Mouse (Mus musculus) heart, adult 18-20 months (tissue): ENCODE results near the gene Vdr. TPM values are rescaled to one million over a fixed set of nuclear protein-coding genes. Genes with fewer than 3 reads are reported as not detected.
A peak's percentile ranks its signal among the peaks of the same experiment; 100 is the strongest.

Source experiments
- DNase-seq, 2 experiments: peaks; one replicate each; pipeline ENCODE4 v3.0.0; 2021 to 2022; ENCODE audit warnings: mixed read lengths in 1 of 2
- total RNA-seq, 2 experiments: library from RNA; stranded (reverse); gene quantifications; 2 replicates each; pipeline ENCODE4 v1.2.3; 2021

Vdr gene
- total RNA-seq, 2 experiments from 2014 or later: 2.4 to 3.4 TPM

GRCm38 (mm10) chr15:97809942-97810341, 100.5 kb downstream of the Vdr start:
- peak in 1 of 2 experiments; percentile 68 for DNase-seq

- no peak for DNase-seq
Measured at GRCm38 (mm10) chr15:97809206-97809605, 101.2 kb downstream of the Vdr start.

GRCm38 (mm10) chr15:97808532-97808931, 101.9 kb downstream of the Vdr start:
- DNase-seq: no peak

DNA sequence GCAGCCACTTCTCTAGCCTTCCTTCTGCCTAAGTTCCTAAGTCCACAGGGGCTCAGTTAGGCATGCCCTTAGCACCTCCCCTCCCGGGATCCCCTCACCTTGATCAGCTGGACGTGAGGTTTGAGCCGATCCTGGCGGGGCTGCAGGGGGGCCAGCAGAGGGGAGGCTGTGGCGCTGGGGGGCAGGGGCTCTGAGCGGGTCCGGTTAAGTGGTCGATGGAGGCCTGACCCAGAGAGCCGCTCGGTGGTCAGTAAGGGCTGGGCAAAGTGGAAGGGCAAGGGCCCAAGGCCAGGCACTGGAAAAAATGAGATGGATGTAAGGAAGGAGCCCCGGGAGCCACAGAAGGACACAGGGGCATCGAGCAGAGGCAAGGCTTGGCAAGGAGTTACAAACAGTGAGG, 102.6 kb downstream of the Vdr start:
- DNase-seq: no peak

Other genes with a start within 250 kb of the Vdr start
- 10 to 100 TPM; 14.5 to 15.7 TPM for gene Rpap3, start 204.8 kb downstream of the Vdr start, total RNA-seq
- gene Endou, start 179.3 kb downstream of the Vdr start, total RNA-seq: 1 to 10 TPM; 1.3 to 1.8 TPM
- 10 to 100 TPM; 21.8 to 23.3 TPM for gene Rapgef3, start 142.7 kb downstream of the Vdr start, total RNA-seq
- gene Slc48a1, start 132.1 kb downstream of the Vdr start, total RNA-seq: 10 to 100 TPM; 57.9 to 69.7 TPM
- gene Hdac7, start 66.1 kb downstream of the Vdr start, total RNA-seq: 10 to 100 TPM; 19.3 to 26.3 TPM
- gene Tmem106c, start 53.6 kb upstream of the Vdr start, total RNA-seq: 10 to 100 TPM; 16.0 to 16.5 TPM
- gene Col2a1, start 94.1 kb upstream of the Vdr start, total RNA-seq: under 1 TPM in 1 of 2 experiments, not detected in 1; 0.36 TPM
- gene Pfkm, start 182.0 kb upstream of the Vdr start, total RNA-seq: 1,000 to 10,000 TPM in 1 of 2 experiments, 100 to 1,000 TPM in 1; 867 to 1,020 TPM
- gene Senp1, start 183.1 kb upstream of the Vdr start, total RNA-seq: 1 to 10 TPM; 8.5 to 9.5 TPM